Mouse (Mus musculus) cerebellum, adult 9-10 months (tissue): ENCODE data around the gene Ncf2.
"Not testable (repeated sequence)": the region's sequence is repeated elsewhere in the genome, so short reads cannot be mapped to it uniquely, and the experiment has no call there.

Source experiments
- DNase-seq: peaks from one replicate; pipeline ENCODE4 v3.0.0; 2022

Gene Ncf2

DNA sequence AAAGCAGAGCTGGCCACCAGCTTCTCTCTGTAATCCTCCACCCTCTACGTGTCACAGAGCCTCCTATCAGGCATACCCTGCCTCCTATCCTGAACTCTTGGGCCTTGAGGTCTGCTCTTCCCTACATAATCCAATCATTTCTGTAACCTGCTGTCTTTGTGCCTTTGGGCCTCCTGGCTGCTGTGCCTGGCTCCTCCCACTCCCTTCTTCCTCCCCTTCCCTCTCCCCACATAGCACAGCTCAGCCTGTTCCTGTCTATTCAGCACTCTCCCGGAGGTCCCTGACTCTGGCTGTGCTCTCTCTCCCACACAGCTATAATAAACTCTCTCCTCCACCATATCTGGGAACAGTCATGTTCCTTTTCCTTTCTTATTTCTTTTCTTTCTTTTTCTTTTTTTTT, at the start of gene Ncf2:
TSS of gene Ncf2 (plus strand) at position 298 of the 400 bp plus-strand sequence.
- no peak for DNase-seq

DNA sequence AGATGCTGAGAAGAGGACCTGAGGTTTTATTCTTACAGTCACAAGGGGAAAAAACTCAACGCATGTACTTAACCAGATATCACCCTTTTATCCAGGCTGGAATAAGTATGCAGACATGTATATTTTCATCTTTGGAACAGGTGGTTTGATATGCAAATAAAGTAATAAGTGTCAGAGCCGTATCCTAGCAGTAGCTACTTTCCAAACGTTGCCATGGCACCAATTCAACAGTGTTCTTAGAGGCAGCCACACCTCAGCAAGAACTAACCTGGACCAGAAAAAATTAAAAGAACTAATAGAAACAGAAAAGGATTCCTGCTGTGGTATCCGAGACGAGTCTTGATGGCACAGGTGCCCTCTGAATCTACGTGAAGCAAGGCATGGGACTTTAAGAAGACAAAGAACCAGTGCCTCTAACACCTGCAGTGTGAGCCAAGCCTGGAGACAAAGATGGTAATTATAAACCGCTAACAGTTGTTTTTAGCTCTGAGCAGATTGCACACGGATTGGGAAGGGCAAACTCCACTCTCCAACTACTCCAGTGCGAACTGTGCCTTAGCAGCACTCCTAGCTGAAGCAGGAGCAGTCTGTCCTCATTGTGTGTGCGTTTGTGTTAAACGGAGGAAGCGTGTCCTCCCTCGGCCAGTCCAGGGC, 49.6 kb upstream of the Ncf2 start, which contains the start of gene Apobec4:
TSS of gene Apobec4 (plus strand) at position 240 of the 654 bp plus-strand sequence.
- no peak for DNase-seq

DNA sequence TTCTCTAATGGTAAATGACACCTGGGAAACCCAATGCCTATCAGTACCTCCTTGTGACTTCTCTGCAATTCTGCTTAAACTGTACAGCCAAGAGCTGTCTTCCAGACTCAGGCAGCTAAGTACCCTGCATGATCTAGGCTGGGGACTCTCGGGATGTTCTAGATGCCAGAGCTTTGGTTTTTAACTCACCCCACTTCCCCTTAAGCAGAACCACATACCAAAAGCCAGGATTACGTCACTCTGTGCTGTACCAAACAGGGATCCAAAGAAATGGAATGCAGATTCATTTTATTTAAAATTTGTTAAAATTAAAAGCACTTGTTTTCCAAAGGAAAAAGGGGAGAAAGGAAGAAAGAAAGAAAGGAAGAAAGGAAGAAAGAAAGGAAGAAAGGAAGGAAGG, 38.2 kb upstream of the Ncf2 start:
- no peak for DNase-seq

DNA sequence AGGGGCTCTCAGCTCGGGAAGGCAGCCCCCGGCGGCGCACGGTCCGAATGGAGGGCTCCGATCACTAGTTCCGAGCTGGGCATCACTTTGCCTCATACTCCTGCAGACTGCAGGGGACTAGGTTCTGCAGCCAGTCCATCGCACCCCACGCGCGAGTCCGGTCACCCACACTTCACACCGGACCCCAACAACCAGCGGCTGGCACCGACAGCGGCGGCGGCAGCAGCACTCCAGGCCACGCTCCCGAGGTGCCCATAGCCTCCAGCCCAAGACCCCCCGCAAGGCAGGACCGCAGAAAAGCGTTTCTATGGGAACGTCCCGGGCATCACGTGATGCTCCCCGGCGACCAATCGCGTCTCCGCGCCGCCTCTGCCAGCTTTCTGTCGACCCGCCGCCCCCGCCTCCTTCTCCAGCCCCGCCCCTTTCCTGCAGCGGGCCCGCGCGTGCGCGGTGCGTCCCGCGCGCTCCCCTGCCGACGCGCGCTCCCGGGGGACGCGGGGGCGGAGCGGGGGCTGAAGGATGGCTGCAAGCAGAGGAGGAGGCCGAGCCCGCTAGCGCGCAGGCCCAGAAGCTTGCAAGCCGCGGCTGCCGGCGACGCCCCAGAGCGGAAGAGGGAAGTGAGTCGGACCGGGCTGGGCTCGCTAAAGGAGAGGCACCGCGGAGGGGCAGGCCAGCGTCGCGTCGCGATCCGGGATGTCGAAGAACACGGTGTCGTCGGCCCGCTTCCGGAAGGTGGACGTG, 33.8 kb upstream of the Ncf2 start, which contains the start of the genes Rgl1 and Arpc5:
TSS of gene Rgl1 (minus strand) at position 320 of the 741 bp plus-strand sequence.
TSS of gene Arpc5 (plus strand) at position 511 of the 741 bp plus-strand sequence.
- DNase-seq: peak; percentile 97

DNA sequence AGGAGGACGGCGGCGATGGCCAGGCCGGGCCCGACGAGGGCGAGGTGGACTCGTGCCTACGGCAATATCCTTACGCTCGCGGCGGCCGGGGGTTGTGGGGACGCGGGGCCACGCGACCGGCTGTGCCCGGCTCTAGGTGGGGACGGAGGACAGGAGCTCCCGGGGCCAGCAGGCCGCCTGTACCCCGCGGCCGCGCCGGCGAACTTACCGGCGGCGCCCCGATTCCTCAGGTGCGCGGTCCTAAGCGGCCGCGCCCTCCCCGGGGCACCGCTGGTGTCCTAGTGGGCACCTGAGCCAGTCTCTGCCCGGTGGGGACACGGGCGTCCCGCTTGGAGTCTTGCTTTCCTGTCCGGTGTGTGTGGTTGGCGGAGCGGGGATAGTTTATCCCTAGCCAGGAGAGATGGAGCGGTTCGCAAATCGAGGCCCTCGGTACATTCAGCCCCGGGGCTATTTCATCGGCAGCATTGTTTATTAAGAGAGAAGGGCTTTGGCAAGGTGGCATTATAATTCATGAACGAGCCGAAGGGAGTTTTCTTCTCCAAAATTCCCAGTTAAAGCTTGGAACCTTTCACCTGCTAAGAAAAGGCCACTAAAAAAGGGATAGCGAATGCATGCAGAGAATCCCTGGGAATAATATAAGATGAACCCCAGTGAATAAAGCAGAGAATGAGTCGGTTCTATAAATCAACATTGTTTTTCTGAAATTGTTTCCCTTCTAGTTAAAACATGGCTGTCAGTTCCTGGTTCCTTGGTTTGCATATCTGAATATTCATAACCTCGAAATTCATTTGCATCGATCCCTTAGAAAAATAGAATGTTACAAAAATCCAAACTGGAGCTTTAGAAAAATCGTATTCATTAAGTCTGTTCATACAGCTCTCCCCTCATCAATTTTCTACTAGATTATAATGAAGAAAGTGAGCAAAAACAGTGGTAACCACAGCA, 32.9 kb upstream of the Ncf2 start:
- DNase-seq: peak; percentile 59

DNA sequence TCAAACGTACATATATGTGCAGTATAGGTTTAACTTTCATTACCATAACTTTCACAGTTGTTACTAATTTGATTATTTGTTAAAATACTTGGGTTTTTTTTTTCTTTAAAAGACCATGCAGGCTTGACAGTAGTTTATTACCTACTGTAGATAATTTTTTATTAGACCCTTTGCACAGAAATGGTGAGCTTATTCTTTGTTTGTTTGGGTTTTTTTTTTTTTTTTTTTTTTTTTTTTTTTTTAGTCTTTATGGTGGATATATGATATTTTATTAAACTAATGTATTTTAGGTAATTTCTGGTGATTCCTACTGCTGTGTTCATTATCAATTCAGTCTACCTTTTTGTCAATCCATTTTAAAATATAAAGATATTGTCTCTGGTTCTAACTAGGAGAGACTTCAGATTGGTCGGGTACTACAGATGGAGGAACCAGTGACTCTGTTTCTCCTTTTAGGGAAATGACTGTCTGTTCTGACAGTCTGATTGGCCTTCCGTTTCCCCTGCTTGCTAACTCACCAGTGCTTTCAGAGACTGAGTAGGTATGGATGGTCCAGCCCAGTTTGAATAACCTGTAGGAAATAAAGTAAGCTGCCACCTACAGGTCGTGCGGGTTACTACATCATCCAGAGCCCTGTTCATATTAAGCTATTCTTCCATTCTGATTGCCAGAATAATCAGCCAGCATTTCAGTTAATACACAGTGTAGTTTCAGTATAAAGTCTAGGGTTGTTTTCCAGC, 32.1 kb upstream of the Ncf2 start:
- peak; percentile 94 for DNase-seq

DNA sequence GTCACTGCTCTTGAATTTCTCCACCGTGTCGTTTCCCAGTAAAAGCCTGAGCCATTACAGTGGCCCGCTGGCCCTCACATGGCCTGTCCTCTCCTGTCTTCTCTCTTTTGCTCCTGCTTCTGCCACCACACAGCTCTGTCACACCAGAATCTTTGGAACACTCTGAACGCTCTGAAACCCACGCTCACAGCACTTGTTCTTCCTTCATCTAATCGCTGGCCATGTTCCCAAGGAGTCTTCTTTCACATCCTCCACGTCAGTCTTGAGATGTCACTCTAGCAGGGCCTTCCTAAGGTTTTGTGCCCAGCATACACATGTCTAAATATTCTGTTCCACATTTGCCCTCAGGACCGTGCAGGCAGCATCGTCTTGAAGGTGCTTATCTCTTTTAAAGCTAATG, 29.0 kb upstream of the Ncf2 start:
- DNase-seq: no peak

DNA sequence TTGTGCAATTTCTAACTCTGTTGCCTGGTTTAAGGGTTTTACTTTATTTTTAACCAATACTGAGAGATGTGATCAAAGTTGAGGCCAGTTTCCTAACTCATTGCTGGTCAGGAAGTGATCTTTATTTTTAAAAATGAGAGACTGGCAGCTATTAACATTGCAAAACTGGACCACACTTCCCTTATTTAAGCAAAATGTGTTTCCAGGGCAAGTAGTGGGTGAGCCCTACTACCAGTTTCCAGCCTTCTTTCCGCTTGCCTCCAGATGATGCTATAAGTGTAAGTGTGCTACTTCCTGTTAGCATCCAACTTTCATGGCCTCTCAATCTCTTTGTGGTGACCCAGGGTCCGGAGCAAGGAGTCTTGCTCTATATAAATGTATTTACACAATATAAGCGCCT, 25.4 kb upstream of the Ncf2 start:
- DNase-seq: not testable (repeated sequence)

DNA sequence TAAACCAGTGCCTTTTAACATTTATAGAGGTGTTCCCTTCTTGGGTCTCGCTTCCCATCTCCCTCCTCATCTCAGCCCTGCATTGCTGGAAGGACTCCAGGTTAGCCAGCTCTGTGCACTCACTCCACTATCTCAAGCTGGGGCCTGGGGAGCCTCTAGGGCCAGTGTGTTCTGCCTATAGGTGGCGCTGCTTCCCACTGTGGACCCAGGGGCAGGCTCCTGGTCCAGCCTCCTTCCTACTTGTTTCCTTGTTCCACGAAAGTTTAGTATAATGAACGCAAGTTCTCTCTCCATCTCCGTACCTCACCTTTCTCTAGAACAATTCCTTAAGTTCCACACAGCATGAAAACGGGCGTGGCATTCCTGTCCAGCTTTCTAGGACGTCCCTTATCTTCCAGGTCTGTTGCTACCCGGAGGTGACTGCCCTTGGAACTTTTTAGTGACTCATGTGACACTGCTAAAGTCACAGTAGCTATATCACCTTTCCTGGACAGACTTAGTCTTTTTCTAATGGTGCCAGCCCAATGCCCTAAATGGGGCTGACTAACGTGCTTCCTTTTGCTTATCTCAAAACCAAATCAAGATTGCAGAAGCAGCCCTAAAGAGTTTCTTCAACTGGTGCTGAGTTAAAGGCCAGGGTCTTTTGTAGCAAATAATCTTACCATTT, 20.8 kb upstream of the Ncf2 start:
- DNase-seq: peak; percentile 34

DNA sequence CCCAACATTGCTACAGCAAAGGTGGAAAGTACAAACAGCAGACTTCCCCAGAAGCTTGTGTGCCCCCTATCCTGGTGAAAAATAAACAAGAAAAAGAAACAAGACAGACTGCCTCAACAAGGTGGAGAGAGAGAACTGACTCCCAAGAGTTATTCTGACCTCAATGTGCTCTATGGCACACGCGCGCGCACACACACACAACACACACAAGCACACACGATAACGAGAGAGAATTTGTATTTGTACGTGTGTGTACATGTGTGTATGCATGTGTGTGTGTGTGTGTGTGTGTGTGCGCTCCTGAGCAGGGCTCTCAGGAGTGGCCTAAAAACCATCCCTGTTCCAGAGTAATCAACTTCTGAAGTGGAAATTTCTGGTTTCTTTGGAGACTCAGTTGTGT, 15.4 kb upstream of the Ncf2 start:
- no peak for DNase-seq

DNA sequence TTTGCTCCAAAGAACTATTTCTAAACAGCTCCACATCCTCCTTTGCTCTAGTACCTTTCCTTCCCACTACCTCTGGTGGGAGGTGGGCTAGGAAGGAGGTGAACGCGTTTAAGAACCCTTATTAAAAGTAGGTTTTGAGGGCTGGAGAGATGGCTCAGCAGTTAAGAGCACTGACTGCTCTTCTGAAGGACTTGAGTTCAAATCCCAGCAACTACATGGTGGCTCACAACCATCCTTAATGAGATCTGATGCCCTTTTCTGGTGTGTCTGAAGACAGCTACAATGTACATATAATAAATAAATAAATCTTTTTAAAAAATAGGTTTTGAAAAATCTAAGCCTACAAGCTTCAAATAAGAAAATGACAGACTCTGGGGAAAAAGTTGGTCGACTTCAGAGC, 14.5 kb upstream of the Ncf2 start:
- not testable (repeated sequence) for DNase-seq

DNA sequence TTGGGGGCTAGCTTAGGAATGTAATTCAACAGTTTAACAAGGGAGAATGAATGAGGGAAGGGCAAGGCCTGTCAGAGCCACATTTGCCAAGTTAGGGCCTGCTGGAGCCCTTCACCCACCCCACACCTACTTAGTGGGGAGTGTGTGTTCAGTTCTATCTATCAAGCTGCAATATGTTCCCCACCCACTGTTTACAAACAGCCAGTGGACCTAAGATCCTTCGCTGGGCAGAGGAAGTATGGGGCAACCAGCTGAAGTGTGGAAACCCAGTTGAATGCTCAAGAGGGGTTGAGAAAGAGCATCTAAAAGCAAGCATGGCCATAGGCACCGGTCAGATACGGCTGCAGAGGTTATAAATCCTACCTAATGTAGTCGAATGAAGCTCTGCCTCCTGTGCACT, 13.0 kb upstream of the Ncf2 start:
- DNase-seq: no peak

DNA sequence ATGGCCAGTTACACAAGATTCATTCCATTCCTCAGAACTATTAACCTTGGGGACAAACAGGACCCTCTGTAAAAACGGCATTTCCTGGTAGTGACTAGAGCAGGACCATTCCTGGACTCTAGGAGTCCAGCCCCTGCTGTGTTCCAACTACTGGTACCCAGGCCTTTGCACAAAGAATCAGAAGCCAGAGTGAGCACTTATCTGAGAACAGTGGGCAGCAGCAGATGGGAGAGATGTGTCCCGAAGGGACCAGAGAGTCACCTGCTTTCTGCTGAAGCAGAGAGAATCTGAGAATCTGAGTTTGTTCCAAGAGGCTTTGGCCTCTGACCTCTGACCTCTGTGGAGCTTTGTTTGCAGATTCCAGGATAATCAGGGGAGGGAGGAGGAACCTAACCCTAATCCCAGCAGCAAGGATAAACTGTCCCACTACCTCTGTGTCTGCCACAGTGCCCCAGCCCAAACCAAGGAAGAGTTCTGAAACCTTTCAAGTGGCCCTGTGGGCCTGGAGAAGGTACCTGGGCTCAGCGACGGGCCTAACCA, 11.8 kb upstream of the Ncf2 start:
- no peak for DNase-seq

DNA sequence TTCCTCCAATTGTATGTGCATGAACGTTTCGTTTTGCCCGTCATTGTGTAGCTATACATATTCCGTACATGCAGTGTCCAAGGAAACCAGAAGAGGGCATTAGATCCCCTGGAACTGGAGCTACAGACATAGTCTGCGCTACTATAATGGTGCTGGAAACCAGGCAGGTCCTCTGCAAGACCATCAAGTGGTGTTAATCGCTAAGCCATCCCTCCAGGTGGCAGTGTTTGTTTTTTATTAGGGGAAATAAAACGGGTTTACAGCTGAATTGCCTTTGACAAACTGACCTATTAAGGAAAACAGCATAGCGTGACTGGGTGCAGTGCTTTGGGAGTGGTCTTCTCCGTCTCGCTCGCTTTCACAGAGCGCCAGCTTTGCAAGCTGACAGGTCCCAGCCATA, 9.7 kb upstream of the Ncf2 start:
- peak; percentile 11 for DNase-seq

DNA sequence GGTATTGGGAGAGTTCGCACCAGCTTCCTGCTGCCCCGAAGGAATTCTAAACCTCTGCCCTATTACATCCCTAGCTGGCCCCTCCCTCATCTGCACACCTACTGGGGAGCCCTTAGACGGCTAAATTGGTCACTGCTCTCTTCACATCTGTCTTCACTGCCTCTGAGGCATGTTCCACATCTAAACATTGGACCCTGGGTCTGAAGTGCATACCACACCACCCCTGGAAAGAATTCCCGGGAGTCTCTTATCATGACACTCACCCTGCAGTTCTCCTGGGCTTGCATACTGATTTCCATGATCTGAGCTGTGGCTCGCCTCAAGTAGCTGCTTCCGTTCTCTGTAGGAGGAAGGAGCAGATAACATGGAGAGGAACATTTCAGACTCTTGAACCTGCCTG, 9.2 kb upstream of the Ncf2 start:
- DNase-seq: no peak

DNA sequence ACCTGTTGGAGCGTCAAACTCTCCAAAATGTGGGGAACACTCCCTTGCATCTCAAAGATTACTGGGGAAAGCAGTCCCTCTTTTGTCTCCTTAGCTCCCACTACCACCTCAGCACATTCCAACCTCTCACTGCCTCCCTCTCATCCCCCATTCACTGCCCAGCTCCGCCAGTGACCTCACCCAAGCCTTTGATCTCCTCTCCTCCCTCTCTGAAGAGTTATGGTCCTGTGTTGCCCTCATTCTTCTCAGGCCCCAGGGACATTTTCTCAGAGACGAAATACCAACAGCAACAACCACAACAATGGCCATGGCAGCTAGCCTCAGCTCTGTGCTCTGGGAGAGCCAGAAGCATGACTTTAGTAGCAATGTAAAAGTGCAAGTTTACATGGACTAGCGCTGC, 8.7 kb upstream of the Ncf2 start:
- DNase-seq: no peak

DNA sequence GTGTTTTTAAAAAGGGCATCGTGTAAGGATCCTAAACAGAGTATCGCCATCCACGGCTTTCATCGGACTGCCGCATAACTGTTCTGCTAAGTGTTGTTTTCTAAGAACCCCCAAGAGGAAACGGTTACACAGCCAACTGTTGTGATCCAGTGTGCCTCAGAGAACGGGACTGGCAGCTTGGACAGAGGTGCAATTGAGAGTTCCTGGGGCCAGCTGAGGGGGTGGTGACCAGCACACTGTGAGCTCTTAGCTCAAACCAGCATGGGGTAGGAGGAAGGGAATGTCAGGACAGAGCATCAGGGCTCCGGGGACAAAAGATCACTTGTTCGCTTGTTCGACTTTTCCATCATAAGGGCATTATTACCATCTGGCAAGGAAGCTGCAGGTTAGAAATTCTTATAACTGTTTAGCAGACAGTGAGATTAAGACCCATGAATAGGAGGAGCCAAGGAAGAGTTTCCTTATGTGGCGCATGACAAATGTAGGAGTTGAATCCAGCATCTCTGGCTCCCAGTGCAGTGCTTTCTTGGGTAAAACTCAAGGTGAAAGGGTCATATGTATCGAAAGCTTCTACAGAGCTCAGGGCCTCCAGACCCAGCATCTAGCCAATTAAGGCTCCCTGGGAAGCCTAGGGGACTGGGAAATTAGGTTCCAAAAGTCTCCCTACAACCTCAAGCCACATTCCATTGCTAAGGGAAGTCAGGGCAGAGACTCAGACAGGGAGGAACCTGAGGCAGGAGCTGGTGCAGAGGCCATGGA, 7.1 kb upstream of the Ncf2 start:
- peak; percentile 20 for DNase-seq

DNA sequence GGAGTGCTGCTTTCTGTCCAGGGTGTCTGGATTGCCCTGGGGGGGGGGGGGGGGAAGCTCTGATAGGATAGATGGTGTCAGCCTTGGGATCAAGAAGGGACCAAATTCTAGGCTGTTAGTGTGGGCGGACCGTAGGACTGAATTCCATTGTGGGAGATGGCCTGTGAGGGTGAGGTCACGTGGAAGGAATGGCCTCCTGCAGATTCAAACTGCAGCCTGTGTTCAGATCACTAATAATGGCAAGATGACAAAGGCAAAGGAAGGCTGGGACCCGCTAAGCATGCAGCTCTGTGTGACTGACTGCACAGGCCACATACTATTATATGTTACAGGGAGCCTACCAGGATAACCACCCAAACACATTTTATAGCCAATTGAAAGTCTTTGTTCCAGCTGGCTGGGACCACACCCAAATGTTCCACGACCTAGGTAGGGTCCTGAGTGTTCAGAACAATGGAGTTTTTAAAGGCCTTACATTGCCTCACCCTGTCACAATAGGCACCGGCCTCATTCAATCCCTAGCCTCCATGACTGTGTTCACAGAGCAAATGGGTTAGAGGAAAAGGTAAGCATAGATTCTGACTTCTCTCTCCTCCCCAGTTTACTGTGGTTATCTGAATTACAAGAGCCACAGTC, 6.4 kb upstream of the Ncf2 start:
- DNase-seq: no peak

DNA sequence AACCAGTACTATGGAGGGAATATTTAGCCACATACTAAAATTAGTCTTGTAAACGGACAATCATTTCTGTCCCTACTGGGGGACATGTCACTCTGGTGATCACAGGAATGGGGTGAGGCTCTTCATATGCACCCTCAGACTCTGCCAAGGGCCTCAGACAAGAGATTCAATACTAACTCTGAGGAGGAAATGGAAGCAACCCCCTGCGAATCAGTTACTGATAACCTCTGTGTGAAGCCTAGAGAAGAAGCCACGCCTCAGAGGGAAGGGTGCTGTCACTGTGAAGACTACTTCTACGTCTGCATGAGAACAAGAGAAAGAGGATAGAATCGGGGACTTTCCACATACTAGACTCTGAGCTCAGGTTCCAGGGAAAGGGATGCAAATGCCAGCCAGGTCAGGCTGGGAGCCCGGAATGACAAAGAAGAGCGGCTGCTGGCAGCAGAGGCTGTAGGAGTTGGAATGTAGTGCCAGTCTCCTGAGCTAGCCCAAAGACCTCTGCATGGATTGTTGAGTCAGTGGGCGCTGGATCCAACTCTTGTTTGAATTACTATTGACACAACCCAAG, 4.2 kb upstream of the Ncf2 start:
- DNase-seq: no peak

DNA sequence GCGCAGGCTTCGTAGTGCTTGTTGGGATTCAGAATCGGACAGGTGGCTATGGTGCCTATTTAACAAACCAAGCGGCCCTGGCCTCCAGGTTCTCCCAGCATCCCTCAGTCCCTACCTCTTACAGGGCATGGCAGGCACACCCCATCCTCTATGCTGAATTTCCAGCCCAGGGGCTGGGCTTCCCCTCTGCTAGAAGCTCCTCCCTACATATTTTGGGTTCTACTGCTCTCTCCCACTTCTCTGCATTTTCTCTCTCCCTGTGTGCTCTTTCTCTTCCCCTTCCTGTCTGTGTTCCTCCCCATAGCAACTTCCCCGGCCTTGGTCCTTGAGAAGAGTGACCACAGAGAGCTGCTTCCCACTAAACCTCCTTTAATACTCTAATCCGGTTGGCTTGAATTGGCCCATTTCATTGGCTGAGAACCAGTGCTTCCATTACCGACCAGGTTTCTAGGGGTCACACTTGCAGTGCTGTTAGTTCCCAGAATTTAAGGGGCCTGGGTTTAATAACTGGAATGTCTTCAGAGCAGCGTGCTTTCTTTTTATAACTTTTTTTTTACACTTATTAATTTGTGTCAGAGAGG, 3.2 kb upstream of the Ncf2 start:
- DNase-seq: no peak
